Mouse (Mus musculus) liver, embryonic 14.5 days (tissue): ENCODE data around the gene Mbnl2. TPM values are rescaled to one million over a fixed set of nuclear protein-coding genes. Genes with fewer than 3 reads are reported as not detected.

ENCODE experiments used
- ATAC-seq: fragments of 200-750 bp; cut with Nextera tagmentation; 2 replicates; pipeline ENCODE4 v1.8.0; 2017; ENCODE audit warnings: moderate number of reproducible peaks, mild to moderate bottlenecking, moderate library complexity; ENCODE audit not compliant: insufficient read depth
- DNase-seq, 3 experiments: peaks; one replicate each; pipeline ENCODE4 v3.0.0-alpha.2; 2012 to 2013; ENCODE audit warnings: low read depth in 3 of 3, low spot score in 3 of 3
- H3K27ac ChIP-seq: fragments of 300-500 bp; sonication (generic); 2 replicates; pipeline ENCODE4 v1.5.1; 2014; ENCODE audit warnings: moderate library complexity, mild to moderate bottlenecking, control low read depth, inconsistent platforms
- H3K27me3 ChIP-seq: fragments of 300-500 bp; sonication (generic); 2 replicates; pipeline ENCODE4 v1.6.1; 2014; ENCODE audit warnings: mild to moderate bottlenecking, low read length, moderate library complexity; ENCODE audit not compliant: control insufficient read depth, insufficient read depth
- H3K36me3 ChIP-seq: fragments of 300-500 bp; sonication (generic); replicated peaks from 2 replicates; pipeline ENCODE4 v1.6.1; 2014; ENCODE audit warnings: low read depth; ENCODE audit not compliant: control insufficient read depth, insufficient read depth
- H3K4me1 ChIP-seq, 2 experiments: fragments of 200-500 bp in 1 of 2; fragments of 300-500 bp in 1 of 2; sonication (generic) in 1 of 2; replicated peaks; 2 replicates each; pipeline ENCODE4 v1.6.1; 2012 to 2014; ENCODE audit warnings: antibody characterized with exemption in 1 of 2, inconsistent platforms in 1 of 2, low read length in 1 of 2; ENCODE audit not compliant: control insufficient read depth in 2 of 2, insufficient read depth in 2 of 2
- H3K4me2 ChIP-seq: fragments of 300-500 bp; sonication (generic); 2 replicates; pipeline ENCODE4 v1.6.1; 2014; ENCODE audit warnings: low read depth, mild to moderate bottlenecking, control low read depth, moderate library complexity
- H3K4me3 ChIP-seq, 2 experiments: fragments of 200-500 bp in 1 of 2; fragments of 300-500 bp in 1 of 2; sonication (generic) in 1 of 2; 2 replicates each; pipeline ENCODE4 v1.5.1; 2012 to 2014; ENCODE audit warnings: low read depth in 2 of 2, low read length in 2 of 2, mild to moderate bottlenecking in 2 of 2, control low read depth in 1 of 2, inconsistent platforms in 1 of 2, moderate library complexity in 1 of 2; ENCODE audit not compliant: insufficient read depth in 1 of 2
- H3K9ac ChIP-seq: fragments of 300-500 bp; sonication (generic); replicated peaks from 2 replicates; pipeline ENCODE4 v1.6.1; 2014; ENCODE audit warnings: mild to moderate bottlenecking, control low read depth, moderate library complexity
- H3K9me3 ChIP-seq: fragments of 300-500 bp; sonication (generic); 2 replicates; pipeline ENCODE4 v1.6.1; 2016; ENCODE audit warnings: low read length, mixed read lengths; ENCODE audit not compliant: control insufficient read depth
- CTCF ChIP-seq: IDR thresholded peaks from 2 replicates; pipeline ENCODE4 v1.5.1; 2016; ENCODE audit warnings: antibody characterized with exemption, low read depth, control low read depth
- EP300 ChIP-seq: IDR thresholded peaks from 2 replicates; pipeline ENCODE4 v1.6.1; 2016; ENCODE audit warnings: antibody characterized with exemption, low read depth
- WGBS: fragments of 180-500 bp; shearing (Covaris S2); extraction: QIAGEN DNeasy Blood & Tissue Kit; methylation state at CpG from one replicate; pipeline ENCODE4 v1.1.7; 2014; ENCODE audit not compliant: insufficient replicate concordance; 5-methylcytosine and 5-hydroxymethylcytosine counted together
- polyA plus RNA-seq, 2 experiments: library from polyadenylated mRNA; depleted of rRNA in 1 of 2; stranded (reverse) in 1 of 2; unstranded in 1 of 2; fragments of >200 nt; fragmentation: Nextera tagmentation in 1 of 2; extraction: Ambion mirVana in 1 of 2; gene quantifications; 2 replicates each; pipeline versions ENCODE4 v1.2.1 to v1.2.3; 2012 to 2014

Mbnl2 gene
- polyA plus RNA-seq, 2 experiments = 6.5 to 13.5 TPM

DNA sequence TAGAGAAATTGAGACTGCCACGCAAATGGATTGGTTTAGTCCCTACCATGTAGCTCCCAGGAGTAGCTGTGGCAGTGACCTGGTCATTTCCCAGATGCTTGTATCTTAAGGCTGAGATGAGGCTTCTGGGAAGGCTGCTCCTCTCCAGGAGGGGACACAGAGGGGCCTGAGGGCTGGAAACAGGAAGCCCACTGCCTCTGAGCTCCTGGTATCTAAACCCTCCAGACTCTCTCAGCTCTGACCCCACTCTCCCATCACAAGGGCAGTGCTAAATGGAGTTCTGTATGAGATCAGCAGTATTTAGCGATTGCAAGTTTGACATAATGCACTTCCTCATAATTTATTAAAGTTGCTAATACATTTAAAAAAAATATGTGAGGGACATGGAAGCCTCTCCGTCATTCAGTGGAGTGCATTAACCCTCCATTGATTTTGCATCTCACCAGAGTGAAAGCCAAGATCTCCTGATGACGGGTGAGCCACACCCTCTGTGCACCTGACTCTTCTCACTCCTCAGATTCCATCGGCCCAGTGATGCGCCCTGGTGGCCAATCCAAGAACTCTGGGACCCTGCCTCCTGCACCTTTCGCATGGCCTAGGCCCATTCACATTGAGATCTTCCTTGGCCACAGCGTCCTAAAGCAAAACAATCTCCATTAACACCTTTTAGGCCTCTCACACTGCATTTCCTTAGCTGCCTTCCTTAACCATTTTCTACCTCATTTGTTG, 87.8 kb downstream of the Mbnl2 start:
- H3K4me3 ChIP-seq = no peak overlapping the region
- no peak overlapping the region for H3K9ac ChIP-seq
- peaks cover 0 to 10% of the 10 kb centered on the region in 2 experiments; a peak in 2 of 4 replicates for H3K4me1 ChIP-seq
- TF ChIP-seq CTCF (peak; percentile 51), EP300 (no peak)
- H3K27ac ChIP-seq = no peak overlapping the region
- 52% methylated on average over 8 of the region's 8 CpGs for WGBS
- no peaks in the 10 kb centered on the region for H3K36me3 ChIP-seq
- H3K27me3 ChIP-seq = no peaks in the 10 kb centered on the region
- H3K9me3 ChIP-seq = no peaks in the 10 kb centered on the region
- DNase-seq (no peak), ATAC-seq (peak; percentile 28; the same call in 1 of the 2 replicates)
- no peak overlapping the region for H3K4me2 ChIP-seq

DNA sequence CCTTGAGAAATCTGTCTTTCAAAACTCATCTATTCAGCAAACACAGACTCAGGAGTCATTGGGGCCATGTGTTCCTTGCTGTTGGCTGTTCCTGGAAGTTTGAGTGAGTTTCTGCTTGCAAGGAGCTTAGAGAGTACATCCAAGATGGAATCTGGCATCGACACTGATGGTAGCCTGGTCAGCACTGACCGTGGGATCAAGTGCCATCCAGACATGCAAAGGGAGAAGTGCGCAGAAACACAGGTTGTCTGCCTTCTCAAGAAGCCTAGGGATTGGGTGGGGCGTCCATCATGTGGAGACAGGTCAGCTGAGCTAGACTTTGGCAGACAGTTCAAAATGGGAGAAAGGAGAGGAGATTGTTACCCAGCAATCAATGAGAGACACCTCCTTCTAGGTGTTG, 89.6 kb downstream of the Mbnl2 start:
- H3K9me3 ChIP-seq = no peaks in the 10 kb centered on the region
- no peak overlapping the region for H3K4me2 ChIP-seq
- H3K36me3 ChIP-seq = no peaks in the 10 kb centered on the region
- H3K27ac ChIP-seq = no peak overlapping the region
- H3K4me1 ChIP-seq = peaks cover 0 to 11% of the 10 kb centered on the region in 2 experiments; a peak in 2 of 4 replicates
- TF ChIP-seq EP300 (no peak), CTCF (no peak)
- ATAC-seq (no peak), DNase-seq (no peak)
- H3K27me3 ChIP-seq = no peaks in the 10 kb centered on the region
- no peak overlapping the region for H3K9ac ChIP-seq
- H3K4me3 ChIP-seq = no peak overlapping the region
- 79% methylated on average over 4 of the region's 4 CpGs for WGBS

DNA sequence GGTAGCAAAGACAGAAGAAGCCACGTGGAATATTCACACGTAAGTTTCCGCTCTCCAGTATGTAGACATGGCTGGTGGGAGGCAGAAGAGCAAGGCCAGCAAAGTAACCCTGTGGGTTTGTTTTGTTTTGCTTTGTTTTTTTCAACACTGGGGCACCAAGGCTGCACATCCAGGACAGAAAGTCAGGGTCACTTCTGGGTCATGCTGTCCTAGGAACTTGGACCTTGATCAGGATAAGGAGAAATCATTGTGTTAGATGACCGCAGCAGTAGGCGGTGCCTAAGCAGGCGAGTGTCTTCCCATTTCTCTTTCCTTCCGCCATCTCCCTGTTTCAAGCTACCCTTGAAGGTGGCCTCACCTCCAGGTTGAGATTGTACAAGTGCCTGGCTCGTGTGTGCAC, 91.5 kb downstream of the Mbnl2 start:
- DNase-seq (no peak), ATAC-seq (no peak)
- Histone ChIP-seq H3K4me2 (no peak overlapping the region), H3K4me1 (peaks cover 0 to 11% of the 10 kb centered on the region in 2 experiments; a peak in 2 of 4 replicates), H3K27me3 (no peaks in the 10 kb centered on the region), H3K9me3 (no peaks in the 10 kb centered on the region), H3K27ac (no peak overlapping the region), H3K9ac (no peak overlapping the region), H3K36me3 (no peaks in the 10 kb centered on the region), H3K4me3 (no peak overlapping the region)
- 72% methylated on average over 8 of the region's 8 CpGs for WGBS
- TF ChIP-seq EP300 (no peak), CTCF (no peak)

DNA sequence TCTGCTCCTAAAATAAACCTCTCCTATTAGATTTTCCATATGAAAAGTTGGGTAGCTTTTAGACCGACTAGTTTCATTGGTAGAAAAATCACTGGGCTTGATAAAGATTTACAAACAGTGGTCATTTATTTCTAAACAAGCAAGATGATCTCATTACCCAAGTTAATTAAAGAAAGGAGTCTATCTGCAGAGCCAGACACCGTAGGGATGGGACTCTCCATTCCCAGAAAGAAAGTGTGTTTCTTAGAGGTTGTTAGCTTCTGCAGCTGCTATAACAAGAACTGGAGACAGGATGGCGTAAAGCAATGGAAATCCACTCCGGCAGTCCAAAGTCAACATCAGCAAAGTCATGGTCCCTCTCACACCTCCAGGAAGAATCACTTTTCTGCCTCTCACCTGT, 92.1 kb downstream of the Mbnl2 start:
- Histone ChIP-seq H3K27ac (no peak overlapping the region), H3K27me3 (no peaks in the 10 kb centered on the region), H3K4me1 (peaks cover 0 to 8% of the 10 kb centered on the region in 2 experiments; a peak in 2 of 4 replicates), H3K36me3 (no peaks in the 10 kb centered on the region), H3K9ac (no peak overlapping the region), H3K4me2 (no peak overlapping the region), H3K4me3 (no peak overlapping the region), H3K9me3 (no peaks in the 10 kb centered on the region)
- WGBS = 74% methylated on average over 4 of the region's 4 CpGs
- no peak for ATAC-seq
- no peak for TF ChIP-seq EP300
- no peak for TF ChIP-seq CTCF
- no peak for DNase-seq

DNA sequence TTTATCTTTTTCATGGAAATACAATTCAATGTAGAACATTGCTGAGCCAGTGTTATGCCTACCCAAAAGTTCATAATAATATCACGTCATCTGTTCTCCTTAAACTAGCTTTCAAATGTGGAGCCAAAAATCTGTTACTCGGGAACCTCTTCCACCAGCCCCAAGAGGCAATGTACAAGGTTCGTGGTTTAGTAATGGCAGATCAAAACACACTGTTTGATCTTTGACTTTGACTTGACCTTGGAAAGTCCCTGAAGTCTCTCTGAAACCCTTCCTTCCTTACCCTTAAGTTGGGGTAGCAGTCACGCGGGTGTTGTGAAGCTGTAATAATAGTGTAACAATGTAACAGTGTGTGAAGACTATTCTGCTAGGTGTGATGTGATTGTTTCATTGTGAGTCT, 93.0 kb downstream of the Mbnl2 start:
- ATAC-seq (no peak), DNase-seq (no peak)
- H3K36me3 ChIP-seq = no peaks in the 10 kb centered on the region
- TF ChIP-seq EP300 = no peak
- no peak for TF ChIP-seq CTCF
- no peaks in the 10 kb centered on the region for H3K9me3 ChIP-seq
- peaks cover 0 to 7% of the 10 kb centered on the region in 2 experiments; a peak in 2 of 4 replicates for H3K4me1 ChIP-seq
- WGBS = 72% methylated on average over 5 of the region's 5 CpGs
- H3K4me2 ChIP-seq = no peak overlapping the region
- H3K9ac ChIP-seq = no peak overlapping the region
- H3K27ac ChIP-seq = no peak overlapping the region
- H3K27me3 ChIP-seq = no peaks in the 10 kb centered on the region
- no peak overlapping the region for H3K4me3 ChIP-seq
